Mouse (Mus musculus) liver, embryonic 14.5 days (tissue): Measurements from ENCODE around the gene Olfr1410.

Experiments
- CTCF ChIP-seq: IDR thresholded peaks from 2 replicates; pipeline ENCODE4 v1.5.1; 2016; ENCODE audit warnings: antibody characterized with exemption, low read depth, control low read depth
- EP300 ChIP-seq: IDR thresholded peaks from 2 replicates; pipeline ENCODE4 v1.6.1; 2016; ENCODE audit warnings: antibody characterized with exemption, low read depth

GRCm38 (mm10) chr1:92648673-92649072 is 43.1 kb downstream of the Olfr1410 start, which contains the start of gene Otos:
- TF ChIP-seq CTCF (peak; percentile 86), EP300 (no peak)
